Mouse (Mus musculus) left cerebral cortex, adult 8-10 months (tissue): ENCODE measurements around the gene Aida. TPM values are rescaled to one million over a fixed set of nuclear protein-coding genes. Genes with fewer than 3 reads are reported as not detected.
"Not testable (repeated sequence)": the region's sequence is repeated elsewhere in the genome, so short reads cannot be mapped to it uniquely, and the experiment has no call there.

ENCODE experiments used
- DNase-seq, 2 experiments: peaks; one replicate each; pipeline ENCODE4 v3.0.0; 2022; ENCODE audit warnings: low spot score in 2 of 2
- total RNA-seq, 4 experiments: library from RNA; stranded (reverse); gene quantifications; 2 replicates each; pipeline ENCODE4 v1.2.4; 2022

Aida gene
- total RNA-seq, result 10 to 100 TPM; 53.4 to 57.2 (median 55.8) TPM

DNA sequence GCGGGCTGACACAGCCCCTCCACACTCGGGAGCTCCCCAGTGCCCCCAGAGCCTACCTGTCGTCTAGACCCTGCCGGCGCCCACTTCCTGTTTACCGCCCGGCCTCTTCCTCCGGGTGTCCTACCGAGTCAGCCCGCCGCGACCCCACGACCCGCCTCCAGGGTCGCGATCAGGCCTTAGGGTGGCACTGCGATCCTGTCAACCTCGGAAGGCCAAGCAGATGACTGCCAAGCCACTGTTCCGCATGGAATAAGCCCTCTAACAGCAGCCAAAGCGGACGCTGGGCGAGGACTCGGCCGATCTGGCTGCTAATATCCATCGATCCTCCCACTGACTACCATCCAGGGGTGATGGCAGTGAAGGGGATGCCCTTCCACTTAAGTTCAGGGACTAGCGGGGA, at the start of gene Aida:
Gene Aida, plus strand, starts transcription at position 126 of the 400 bp plus-strand sequence.
- DNase-seq, result peak in 1 of 2 experiments; percentile 41

- no peak for DNase-seq
These were observed 48.2 kb upstream of the Aida start for GRCm38 (mm10) chr1:183248144-183248543.

DNA sequence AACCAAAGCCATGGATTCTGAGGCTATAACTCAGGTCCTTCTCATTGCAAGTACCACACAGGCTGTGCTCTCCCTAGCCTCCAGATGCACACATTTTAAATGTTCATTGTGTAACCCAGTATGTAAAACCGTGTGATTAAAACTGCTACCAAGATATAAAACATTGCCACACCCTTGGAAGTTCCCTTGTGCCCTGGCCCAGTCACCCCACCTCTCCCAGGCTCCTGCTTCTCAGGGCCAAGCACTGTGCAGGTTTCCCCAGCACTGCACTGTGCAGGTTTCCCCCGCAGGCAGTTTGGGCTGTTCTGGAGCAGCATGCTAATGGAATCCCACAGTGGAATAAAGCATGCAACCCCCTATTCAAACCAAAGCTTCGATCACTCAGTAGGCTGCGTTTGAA, 45.8 kb upstream of the Aida start:
- no peak for DNase-seq

GRCm38 (mm10) chr1:183251818-183252217, 44.6 kb upstream of the Aida start:
- no peak for DNase-seq

GRCm38 (mm10) chr1:183252574-183252973, 43.8 kb upstream of the Aida start:
- DNase-seq, result no peak

DNA sequence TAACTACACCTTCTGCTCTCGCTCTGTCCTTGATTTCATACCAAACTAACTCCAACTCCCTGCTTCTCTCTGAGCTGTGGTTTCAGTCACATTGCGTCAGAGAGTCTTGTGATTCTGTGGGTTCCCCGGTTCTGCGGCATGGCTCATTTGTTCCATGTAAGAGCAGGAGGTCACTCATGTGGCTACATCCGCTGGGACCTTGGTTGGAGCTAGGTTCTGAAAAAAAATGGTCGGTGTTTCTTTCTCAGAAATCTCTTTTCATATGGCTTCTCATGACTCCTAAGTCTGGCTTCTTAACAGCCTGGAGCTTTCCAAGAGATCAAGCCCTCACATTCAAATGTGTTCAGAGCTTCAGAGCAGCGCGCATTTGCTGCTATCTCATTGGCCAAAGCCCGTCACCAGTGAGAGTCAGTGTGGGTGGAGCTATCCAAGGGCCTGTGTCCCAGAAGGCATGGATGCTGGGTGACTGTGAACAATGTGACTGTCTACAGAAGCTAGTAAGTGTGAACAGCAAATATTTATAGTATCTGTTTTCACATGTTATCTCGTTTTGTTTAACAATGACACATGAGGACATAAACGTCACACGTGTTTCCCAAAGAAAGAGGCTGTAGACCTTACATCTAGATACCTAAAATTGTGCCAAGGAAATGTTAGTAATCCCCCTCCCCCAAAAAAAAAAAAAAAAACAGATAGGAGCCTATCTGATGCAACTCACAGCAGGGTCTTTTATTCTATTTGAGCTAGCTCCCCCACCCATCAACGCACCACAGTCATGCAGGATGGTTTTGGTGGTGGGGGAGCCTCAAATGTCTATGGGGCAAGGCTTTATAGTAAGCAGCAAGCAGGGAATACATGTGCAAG, 32.0 kb upstream of the Aida start:
- no peak for DNase-seq

DNA sequence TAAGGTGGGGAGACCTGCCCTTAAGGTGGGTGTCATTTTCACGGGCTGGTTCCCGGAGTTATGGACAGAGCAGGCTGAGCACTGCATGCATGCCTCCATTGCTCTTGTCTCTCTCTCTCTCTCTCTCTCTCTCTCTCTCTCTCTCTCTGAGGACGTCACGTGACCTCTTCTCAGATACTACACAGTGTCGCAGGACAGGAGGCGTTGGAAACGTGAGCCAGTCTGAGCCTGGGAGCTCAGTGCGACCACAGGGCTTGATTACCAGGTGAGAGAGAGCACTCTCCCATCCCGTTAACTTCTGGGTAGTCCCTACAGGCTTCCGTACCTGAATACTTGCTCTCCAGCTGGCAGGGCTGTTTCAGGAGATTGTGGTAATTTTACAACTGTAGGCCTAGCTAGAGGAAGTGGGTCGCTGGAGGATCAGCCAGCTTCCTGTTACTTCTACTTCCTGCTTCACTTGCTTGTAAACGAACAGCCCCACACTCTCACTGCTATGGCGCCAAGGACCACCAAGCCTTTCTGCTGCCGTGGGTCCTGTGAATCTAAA, 30.4 kb upstream of the Aida start:
- DNase-seq, result no peak

DNA sequence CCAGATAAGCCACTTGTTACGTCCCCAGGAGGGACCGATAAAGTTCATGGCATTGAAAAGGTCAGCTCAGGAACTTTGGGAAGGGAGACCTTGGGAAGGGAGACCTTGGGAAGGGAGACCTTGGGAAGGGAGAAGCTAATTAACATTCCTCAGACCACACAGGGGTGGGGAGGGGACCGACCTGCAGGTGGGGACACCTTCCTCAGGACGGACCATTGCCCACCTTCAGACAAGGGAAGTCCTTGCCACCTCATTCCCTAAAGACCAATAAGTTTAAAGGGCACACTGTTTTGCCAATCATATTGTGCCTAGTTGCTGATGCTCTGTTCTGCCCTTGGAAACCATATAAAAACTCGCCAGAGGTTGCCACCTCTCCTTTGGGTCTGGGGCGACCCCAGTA, 28.7 kb upstream of the Aida start:
- DNase-seq, result no peak

- DNase-seq, result no peak
These were observed 23.2 kb upstream of the Aida start for GRCm38 (mm10) chr1:183272867-183273818.

GRCm38 (mm10) chr1:183274385-183274784, 22.0 kb upstream of the Aida start:
- DNase-seq, result no peak

GRCm38 (mm10) chr1:183275763-183276162, 20.6 kb upstream of the Aida start:
- no peak for DNase-seq

- DNase-seq, result no peak
These were observed 8.0 kb upstream of the Aida start for GRCm38 (mm10) chr1:183288351-183288750.

GRCm38 (mm10) chr1:183289576-183289975, 6.8 kb upstream of the Aida start:
- DNase-seq, result no peak

DNA sequence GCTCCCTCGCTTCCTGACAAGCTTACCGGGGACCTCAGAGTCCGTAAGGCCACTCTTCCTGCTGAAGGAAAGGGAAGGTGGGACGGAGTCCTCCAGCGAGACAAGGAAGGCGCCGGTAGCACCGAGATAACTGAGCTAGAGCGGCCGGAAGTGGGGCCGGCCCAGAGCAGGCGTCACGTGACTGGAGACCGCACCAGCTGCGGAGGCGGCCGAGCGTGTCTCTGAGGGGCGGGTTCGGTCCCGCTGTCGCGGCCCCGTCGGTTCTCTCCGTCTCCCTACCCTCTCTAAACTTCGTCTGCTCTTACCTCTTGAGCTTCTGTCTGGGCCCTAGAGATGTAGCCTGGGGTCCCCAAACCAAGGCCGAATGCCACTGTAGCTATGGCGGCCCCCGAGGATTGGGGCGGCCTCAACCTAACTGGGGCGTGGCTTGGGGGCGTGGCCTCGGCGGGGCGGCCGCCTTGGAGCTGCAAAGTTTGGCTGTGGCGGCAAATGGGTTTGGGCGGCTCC, 540 bp downstream of the Aida start, which contains the start of gene Brox:
Gene Brox, minus strand, starts transcription at position 393 of the 507 bp plus-strand sequence.
- peak; percentile 88 to 91 for DNase-seq

DNA sequence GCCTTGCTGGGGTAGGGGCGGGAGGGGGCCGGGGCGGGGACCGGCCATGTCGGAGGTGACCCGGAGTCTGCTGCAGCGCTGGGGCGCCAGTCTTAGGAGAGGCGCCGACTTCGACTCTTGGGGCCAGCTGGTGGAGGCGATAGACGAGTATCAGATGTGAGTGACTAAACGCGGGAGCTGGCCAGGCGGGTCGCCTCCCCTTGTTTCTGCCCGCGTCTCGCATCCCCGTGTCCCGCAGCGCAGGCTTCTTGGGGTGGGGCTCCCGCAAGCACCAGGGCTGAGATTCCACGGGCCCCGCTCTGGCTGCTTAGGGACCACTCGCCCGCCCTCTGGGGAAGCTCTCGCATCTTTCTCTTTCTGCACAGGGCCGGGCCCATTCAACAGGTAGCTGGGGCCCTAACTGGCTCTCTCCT, 1.1 kb downstream of the Aida start:
- DNase-seq, result peak; percentile 30 to 42

DNA sequence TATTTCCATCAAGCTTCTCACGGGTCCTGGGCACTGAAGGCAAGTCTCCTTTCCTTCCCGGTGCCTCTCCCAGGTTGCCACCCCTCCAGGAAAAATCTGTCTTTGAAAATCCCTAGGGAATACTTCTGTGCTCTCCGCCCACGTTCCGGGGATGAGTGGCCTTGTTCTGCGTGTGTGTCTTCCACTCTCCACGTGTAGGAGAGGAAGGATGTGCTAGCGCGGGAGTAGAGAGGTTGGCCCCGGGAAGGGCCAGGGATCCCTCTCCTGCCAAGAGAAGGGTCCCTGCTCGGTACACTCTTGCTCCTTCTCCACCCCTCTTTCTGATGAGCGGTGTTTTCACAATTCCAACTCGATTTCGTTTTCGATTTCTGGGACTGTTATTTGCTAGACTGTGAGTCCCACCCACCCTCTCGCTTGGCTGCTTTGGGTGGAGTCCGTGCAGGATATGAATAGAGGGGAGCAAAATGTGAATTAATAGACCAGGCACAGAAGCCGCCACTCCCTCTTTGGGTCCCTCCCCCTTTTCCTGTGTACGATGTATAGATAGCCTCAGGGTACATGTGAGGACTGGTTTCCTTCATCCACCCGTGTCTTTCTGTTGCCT, 1.6 kb downstream of the Aida start:
- peak; percentile 9 to 45 for DNase-seq

DNA sequence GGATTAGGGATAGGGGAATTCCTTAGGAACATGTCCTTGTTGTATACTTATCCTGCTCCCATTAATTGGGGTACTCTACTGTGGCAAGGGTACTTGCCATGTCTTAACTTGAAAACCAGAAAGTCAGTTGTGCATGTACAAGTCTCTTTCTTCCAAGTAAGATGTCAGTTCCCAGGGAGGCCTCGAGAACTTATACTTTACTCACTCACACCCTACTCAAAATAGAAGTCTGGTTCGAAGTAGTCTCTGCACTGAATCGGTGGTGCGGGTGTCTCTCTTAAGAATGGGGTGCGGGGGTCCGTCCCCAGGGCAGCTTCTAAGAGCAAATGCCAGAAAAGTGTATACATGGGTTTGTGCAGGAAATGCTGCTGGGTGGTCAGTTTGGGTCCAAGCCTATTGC, 2.8 kb downstream of the Aida start:
- DNase-seq, result peak; percentile 95 to 99

GRCm38 (mm10) chr1:183307555-183307954, 11.2 kb downstream of the Aida start:
- no peak for DNase-seq

DNA sequence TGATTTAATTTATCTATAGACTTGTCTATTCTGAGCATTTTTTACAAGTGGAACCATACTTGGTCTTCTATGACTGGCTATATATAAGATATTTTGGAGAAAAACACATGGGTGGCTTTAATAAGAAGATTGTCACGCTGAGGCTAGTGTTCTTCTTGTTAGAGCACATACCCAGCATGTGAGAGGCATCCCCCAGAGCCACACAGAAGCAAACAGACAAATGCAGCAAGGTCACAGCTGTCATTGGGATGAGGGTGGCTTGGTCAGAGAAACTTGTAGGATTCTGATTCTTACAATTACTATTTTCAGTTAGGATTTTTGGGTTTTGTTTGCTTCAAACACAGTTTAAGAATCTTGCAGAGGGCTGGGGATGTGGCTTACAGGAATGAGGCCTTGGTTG, 12.1 kb downstream of the Aida start:
- no peak for DNase-seq

DNA sequence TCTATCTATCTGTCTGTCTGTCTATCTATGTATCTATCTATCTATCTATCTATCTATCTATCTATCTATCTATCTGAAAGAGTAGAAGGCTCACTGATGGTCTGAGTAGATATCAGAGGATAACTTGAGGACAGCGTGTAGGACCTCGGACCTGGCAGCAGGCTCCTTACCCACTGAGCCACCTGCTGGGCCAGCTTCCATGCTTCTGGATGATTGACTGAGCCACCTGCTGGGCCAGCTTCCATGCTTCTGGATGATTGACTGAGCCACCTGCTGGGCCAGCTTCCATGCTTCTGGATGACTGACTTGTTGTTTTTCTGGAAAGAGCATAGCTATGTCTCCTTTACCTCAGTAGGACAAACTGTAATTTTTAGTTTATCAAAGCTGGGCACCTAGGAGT, 13.2 kb downstream of the Aida start:
- DNase-seq, result not testable (repeated sequence)

GRCm38 (mm10) chr1:183312076-183312475, 15.7 kb downstream of the Aida start:
- no peak for DNase-seq
